Mouse (Mus musculus) cerebellum, adult 11-12 months (tissue): ENCODE results near the gene Iqch.

ENCODE experiments used
- DNase-seq: peaks from one replicate; pipeline ENCODE4 v3.0.0; 2022

Iqch gene

GRCm38 (mm10) chr9:63465561-63465960 is 136.7 kb downstream of the Iqch start:
- DNase-seq: no peak

- DNase-seq: peak; percentile 47
Measured at GRCm38 (mm10) chr9:63462296-63462695, 140.0 kb downstream of the Iqch start.

DNA sequence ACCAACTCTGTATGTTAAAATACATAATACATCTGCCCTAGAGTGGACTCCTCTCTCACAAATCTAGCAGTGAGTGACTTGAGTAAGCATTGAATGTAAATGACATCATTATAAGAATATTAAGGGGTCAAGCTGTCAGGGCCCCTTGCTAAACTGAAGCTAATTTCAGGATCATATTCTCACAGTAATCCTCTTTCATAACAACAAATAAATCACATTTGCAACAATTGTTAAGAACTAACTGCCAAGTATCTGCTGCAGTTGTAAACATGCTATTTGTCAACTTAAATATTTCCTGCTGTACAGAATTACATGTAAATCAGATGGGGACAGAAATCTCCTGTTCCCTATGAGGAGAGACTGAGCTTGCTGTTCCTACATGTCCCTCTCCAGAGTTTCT is 145.9 kb downstream of the Iqch start:
- DNase-seq: no peak

GRCm38 (mm10) chr9:63454341-63454740 is 148.0 kb downstream of the Iqch start:
- no peak for DNase-seq

- DNase-seq: no peak
Measured at GRCm38 (mm10) chr9:63450531-63451030, 151.7 kb downstream of the Iqch start.

- DNase-seq: no peak
Measured at GRCm38 (mm10) chr9:63443695-63444094, 158.6 kb downstream of the Iqch start.

- no peak for DNase-seq
Measured at GRCm38 (mm10) chr9:63430652-63431051, 171.6 kb downstream of the Iqch start.

DNA sequence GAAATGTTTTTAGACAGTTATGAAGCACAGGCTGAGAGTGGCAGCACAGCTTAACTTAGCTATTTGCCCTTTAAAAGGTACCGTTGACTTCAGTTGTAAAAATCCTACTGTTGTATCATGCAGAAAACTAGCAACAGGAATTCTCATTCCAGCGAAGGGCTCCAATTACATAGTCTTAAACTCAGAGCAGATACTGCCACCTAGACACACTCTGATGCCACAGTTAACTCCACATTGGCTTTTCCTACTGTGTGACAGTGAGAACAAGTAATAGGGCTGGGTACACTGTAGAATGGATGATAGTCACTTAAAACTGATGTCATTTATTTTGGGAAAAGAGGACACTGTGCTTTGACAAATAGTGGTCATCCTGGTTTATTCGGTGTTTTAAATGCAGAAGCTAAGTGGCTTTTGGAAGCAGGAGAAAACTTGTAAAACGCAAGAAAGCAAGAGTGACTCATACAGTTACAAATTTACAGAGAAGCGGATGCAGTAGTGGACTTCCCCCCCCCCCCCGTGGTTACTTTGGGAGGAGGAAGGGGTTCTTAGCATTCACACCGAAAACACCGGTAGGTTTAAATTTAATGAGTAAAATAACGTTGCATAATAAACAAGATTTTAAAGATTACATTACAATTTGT is 181.1 kb downstream of the Iqch start:
- no peak for DNase-seq

DNA sequence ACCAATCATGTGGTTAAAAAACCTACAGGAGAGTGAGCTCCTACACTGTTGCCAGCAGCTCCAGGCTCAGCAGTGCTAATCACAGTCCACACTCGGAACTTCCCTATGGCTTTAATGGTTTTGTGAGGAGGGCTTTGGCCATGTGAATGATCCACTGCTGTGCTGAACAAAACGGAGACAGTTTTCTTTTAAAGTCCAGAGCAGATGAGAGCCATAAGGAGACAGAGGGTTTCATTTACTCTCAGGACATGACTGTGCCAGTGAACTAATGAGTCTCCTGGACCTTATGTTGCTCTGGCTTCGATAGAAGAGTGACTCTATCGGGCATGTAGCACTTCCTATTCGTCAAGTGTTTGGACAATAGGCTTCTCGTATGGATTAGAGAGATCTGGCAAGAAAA is 181.9 kb downstream of the Iqch start:
- peak; percentile 34 for DNase-seq

GRCm38 (mm10) chr9:63400176-63400575 is 202.1 kb downstream of the Iqch start:
- no peak for DNase-seq

DNA sequence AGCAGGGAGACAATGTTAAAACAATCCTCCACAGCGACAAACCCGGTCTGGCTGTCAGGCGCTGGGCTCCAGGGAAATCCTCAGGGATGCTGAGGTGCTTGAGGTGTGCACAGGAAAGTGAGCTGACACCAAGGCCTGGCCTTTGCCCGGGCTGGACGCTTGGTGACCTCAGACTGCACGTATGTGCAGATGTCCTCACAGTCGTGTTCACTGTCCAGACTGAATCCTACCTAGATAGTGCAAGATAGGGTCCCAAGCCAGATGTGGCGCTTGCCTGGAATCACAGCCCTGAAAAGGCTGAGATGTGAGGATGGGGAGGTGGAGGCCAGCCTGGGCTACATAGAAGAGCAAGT is 202.9 kb downstream of the Iqch start:
- no peak for DNase-seq

- DNase-seq: peak; percentile 95
Measured at GRCm38 (mm10) chr9:63398611-63399462, 203.5 kb downstream of the Iqch start, which contains the start of gene 2300009A05Rik. Gene 2300009A05Rik, minus strand, starts transcription at chr9:63399246.

DNA sequence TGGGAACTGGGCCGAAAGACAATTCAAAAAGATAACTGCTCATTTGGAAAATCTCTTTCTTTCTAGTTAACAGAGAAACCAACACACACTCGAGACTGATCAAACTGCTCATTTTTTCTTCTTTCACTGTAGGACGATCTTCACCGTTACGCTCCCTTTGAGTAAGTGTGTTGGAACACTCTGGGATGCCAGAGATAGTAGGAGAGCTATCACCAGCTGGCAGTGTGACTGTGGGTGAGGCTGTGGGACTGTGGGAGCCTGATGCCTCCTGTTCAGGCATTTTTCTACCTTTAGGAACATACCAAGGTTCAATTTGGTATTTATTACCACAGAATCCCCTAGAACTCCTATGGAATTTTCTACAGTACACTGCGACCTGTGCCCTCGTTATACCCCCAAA is 206.7 kb downstream of the Iqch start:
- DNase-seq: no peak

DNA sequence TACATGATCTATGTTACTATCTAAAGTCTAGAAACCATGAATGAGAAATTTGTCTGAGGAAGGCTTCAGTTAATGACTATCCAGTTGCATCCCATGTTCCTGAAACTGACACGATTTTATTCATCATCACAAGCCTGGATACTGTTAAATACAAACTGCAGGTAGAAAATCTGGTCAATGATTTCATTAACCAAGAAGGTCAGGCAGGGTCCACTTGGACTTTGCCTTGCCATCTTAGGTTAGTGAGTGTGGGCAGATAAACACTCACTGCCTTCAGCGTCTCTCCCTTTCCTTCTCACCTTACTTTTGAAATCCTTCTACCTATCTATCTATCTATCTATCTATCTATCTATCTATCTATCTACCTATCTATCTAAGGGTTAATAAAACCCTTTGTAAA is 211.0 kb downstream of the Iqch start:
- DNase-seq: no peak

DNA sequence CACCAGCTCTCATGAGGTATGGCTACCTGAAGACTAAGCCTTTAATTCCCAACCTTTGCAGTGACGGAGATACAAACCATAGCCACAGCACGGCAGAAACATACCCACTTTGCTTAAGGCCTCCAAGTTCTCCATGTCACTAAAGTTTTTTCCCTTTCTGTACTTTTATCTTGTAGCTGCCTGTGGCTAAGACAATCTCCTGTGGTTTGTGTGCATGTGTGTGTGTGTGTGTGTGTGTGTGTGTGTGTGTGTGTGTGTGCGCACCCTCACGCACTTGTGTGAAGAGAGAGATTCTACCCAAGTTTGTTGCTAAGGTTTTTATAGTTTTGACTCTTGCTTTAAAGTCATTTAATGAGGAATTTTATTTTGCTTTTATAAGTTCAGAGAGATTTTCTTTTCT is 219.5 kb downstream of the Iqch start:
- DNase-seq: no peak

DNA sequence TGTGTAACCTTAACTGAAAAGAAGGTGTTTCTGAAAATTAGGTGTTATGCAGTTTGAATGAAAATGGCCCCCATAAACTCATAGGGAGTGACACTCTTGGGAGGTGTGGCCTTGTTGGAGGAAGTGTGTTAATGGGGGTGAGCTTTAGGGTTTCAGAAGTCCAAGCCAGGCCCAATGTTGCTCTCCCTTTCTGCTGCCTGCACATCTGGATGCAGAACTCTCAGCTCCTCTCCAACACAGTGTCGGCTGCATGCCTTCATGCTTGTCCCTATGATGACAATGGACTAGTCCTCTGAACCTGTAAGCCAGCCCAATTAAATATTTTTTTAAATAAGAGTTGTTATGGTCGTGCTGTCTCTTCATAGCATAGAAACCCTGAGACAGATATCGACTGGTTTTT is 222.0 kb downstream of the Iqch start:
- DNase-seq: no peak

- DNase-seq: no peak
Measured at GRCm38 (mm10) chr9:63378174-63378573, 224.1 kb downstream of the Iqch start.

GRCm38 (mm10) chr9:63377270-63378142 is 224.8 kb downstream of the Iqch start, which contains the start of gene Map2k5:
Gene Map2k5, minus strand, starts transcription at chr9:63377902.
- DNase-seq: peak; percentile 93

- no peak for DNase-seq
Measured at GRCm38 (mm10) chr9:63373315-63373714, 229.0 kb downstream of the Iqch start.

DNA sequence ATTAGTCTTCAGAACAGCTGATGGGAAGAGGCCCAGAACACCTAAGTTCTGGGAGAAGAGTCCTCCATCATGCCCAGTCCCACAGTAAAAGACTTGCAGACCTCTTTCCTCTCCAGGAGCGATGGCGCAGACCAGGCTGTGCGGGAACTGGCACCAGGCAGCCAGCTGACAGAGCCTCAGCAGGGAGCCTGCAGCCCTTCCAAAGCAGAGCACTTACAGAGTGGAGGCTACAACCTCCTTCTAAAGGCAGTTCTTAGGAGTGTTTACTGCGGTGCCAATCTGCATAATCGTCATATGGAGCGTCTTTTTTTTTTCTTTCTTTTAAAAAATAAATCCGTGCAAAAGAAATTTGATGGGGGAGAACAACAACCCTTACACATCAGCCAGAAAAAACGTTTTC is 229.8 kb downstream of the Iqch start:
- DNase-seq: peak; percentile 61
